Mouse (Mus musculus) hindbrain, embryonic 14.5 days (tissue): ENCODE measurements around the gene D430041D05Rik. TPM values are rescaled to one million over a fixed set of nuclear protein-coding genes. Genes with fewer than 3 reads are reported as not detected.

Experiments used
- ATAC-seq: fragments of 200-750 bp; cut with Nextera tagmentation; 2 replicates; pipeline ENCODE4 v1.8.0; 2017; ENCODE audit warnings: moderate number of reproducible peaks, mild to moderate bottlenecking, moderate TSS enrichment, moderate library complexity; ENCODE audit not compliant: low FRiP score
- DNase-seq: peaks from one replicate; pipeline ENCODE4 v3.0.0-alpha.2; 2015; ENCODE audit warnings: low spot score
- H3K27ac ChIP-seq: fragments of 300-500 bp; sonication (generic); 2 replicates; pipeline ENCODE4 v1.5.1; 2014; ENCODE audit warnings: mild to moderate bottlenecking, moderate library complexity
- H3K27me3 ChIP-seq: fragments of 300-500 bp; sonication (generic); 2 replicates; pipeline ENCODE4 v1.6.1; 2014; ENCODE audit warnings: mild to moderate bottlenecking, low read length, mixed read lengths; ENCODE audit not compliant: control insufficient read depth, insufficient read depth
- H3K36me3 ChIP-seq: fragments of 300-500 bp; sonication (generic); replicated peaks from 2 replicates; pipeline ENCODE4 v1.6.1; 2014; ENCODE audit not compliant: control insufficient read depth, insufficient read depth
- H3K4me1 ChIP-seq: fragments of 300-500 bp; sonication (generic); replicated peaks from 2 replicates; pipeline ENCODE4 v1.6.1; 2014; ENCODE audit warnings: antibody characterized with exemption, low read length, mixed read lengths; ENCODE audit not compliant: control insufficient read depth, insufficient read depth
- H3K4me2 ChIP-seq: fragments of 300-500 bp; sonication (generic); replicated peaks from 2 replicates; pipeline ENCODE4 v1.6.1; 2014; ENCODE audit warnings: mild to moderate bottlenecking, moderate library complexity
- H3K4me3 ChIP-seq: fragments of 300-500 bp; sonication (generic); replicated peaks from 2 replicates; pipeline ENCODE4 v1.5.1; 2014; ENCODE audit warnings: mild to moderate bottlenecking, low read length
- H3K9ac ChIP-seq: fragments of 300-500 bp; sonication (generic); 2 replicates; pipeline ENCODE4 v1.6.1; 2014
- H3K9me3 ChIP-seq: fragments of 300-500 bp; sonication (generic); 2 replicates; pipeline ENCODE4 v1.6.1; 2016; ENCODE audit warnings: low read length; ENCODE audit not compliant: control insufficient read depth
- WGBS: fragments of 180-500 bp; shearing (Covaris S2); extraction: QIAGEN DNeasy Blood & Tissue Kit; methylation state at CpG from one replicate; pipeline ENCODE4 v1.1.7; 2014; 5-methylcytosine and 5-hydroxymethylcytosine counted together
- polyA plus RNA-seq: library from polyadenylated mRNA; unstranded; fragments of >200 nt; fragmentation: Nextera tagmentation; extraction: Ambion mirVana; gene quantifications from 2 replicates; pipeline ENCODE4 v1.2.1, GENCODE M21; 2014

The D430041D05Rik gene
- polyA plus RNA-seq, 1 experiment from 2014 or later, result 13.4 TPM

GRCm38 (mm10) chr2:104371606-104372130 is 39.1 kb downstream of the D430041D05Rik start:
- WGBS, result 70% methylated on average over 6 of the region's 6 CpGs
- DNase-seq (no peak), ATAC-seq (no peak)
- Histone ChIP-seq H3K9me3 (no peaks in the 10 kb centered on the region), H3K4me3 (no peak overlapping the region), H3K4me2 (no peak overlapping the region), H3K36me3 (no peaks in the 10 kb centered on the region), H3K27ac (no peak overlapping the region), H3K27me3 (no peaks in the 10 kb centered on the region), H3K4me1 (peaks cover 18% of the 10 kb centered on the region), H3K9ac (no peak overlapping the region)

- Histone ChIP-seq H3K36me3 (no peaks in the 10 kb centered on the region), H3K27me3 (no peaks in the 10 kb centered on the region), H3K9ac (no peak overlapping the region), H3K4me3 (no peak overlapping the region), H3K27ac (peak overlapping the region; percentile 51; the same call in 1 of the 2 replicates), H3K4me1 (peaks cover 18% of the 10 kb centered on the region), H3K9me3 (no peaks in the 10 kb centered on the region), H3K4me2 (no peak overlapping the region)
- ATAC-seq, result peak; percentile 92
- peak; percentile 78 for DNase-seq
- WGBS, result 9% methylated on average over 6 of the region's 6 CpGs
These were observed 42.9 kb downstream of the D430041D05Rik start for GRCm38 (mm10) chr2:104367836-104368298.

GRCm38 (mm10) chr2:104367291-104367690 is 43.5 kb downstream of the D430041D05Rik start:
- DNase-seq, result no peak
- WGBS, result 54% methylated on average over 2 of the region's 2 CpGs
- Histone ChIP-seq H3K4me1 (peaks cover 18% of the 10 kb centered on the region), H3K36me3 (no peaks in the 10 kb centered on the region), H3K9me3 (no peaks in the 10 kb centered on the region), H3K9ac (no peak overlapping the region), H3K4me2 (no peak overlapping the region), H3K27me3 (no peaks in the 10 kb centered on the region), H3K27ac (peak overlapping the region; percentile 51; the same call in 1 of the 2 replicates), H3K4me3 (no peak overlapping the region)
- ATAC-seq, result no peak

DNA sequence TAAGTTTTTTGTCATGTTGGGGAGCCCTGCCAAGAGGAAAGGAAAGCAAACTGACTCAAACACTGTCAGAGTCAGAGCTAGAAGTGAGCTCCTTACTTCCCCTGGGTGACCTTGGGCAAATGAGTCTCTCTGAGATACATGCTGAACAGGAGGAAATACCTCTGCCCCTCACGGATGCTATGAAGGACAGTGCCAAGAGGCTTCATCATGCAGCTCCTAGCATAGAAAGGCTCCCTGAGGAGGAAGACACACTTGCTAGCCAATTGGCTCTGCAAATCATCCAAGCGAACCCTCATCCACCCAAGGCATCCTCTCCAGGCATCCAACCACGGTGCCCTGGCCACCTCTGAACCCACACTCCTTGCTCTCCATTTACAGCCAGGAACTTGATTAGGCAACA is 51.5 kb downstream of the D430041D05Rik start:
- WGBS, result 79% methylated on average over 3 of the region's 3 CpGs
- ATAC-seq (no peak), DNase-seq (no peak)
- Histone ChIP-seq H3K4me2 (no peak overlapping the region), H3K9ac (no peak overlapping the region), H3K4me1 (no peaks in the 10 kb centered on the region), H3K36me3 (no peaks in the 10 kb centered on the region), H3K4me3 (no peak overlapping the region), H3K9me3 (no peaks in the 10 kb centered on the region), H3K27ac (no peak overlapping the region), H3K27me3 (no peaks in the 10 kb centered on the region)

DNA sequence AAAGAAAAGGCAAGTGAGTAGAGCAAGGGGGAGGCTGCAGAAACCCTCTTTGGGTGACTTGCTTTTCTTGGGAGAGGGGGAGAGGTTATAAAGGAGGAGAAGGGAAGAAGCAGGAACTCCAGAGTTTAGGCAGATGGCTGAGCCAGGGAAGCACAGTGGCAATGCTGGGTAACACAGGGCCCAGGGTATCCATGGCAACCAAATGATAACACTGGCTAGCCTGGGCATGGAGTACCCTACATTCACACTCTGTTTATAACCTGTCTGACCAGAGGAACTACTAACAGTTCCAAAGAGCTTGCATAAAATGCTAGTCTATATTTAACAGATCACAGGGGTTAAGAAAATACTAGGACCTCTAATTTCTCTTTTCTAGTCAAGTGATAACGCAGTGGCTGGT is 51.9 kb downstream of the D430041D05Rik start:
- DNase-seq (no peak), ATAC-seq (no peak)
- WGBS, result 96% methylated on average over 1 of the region's 1 CpGs
- Histone ChIP-seq H3K4me3 (no peak overlapping the region), H3K27ac (no peak overlapping the region), H3K9ac (no peak overlapping the region), H3K27me3 (no peaks in the 10 kb centered on the region), H3K36me3 (no peaks in the 10 kb centered on the region), H3K4me1 (no peaks in the 10 kb centered on the region), H3K4me2 (no peak overlapping the region), H3K9me3 (no peaks in the 10 kb centered on the region)

DNA sequence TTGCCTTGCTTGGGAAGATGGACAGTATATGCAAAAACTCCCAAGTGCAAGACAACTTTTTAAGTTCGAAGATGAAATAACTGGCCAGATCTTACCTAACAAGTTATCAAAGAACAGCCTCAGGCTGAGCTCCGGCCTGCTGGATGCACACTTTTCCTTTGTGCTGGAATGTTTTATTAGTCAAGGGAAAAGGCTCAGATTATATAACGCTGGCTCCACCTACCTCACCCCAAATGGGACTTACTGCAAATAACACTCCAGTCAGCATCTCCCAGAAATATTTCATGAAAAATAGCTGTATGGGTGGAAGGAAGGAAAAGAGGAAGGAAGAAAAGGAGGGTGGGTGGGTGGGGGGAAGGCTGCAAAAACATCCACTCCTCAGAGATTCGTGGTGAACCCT is 54.3 kb downstream of the D430041D05Rik start:
- Histone ChIP-seq H3K4me3 (no peak overlapping the region), H3K27ac (no peak overlapping the region), H3K36me3 (no peaks in the 10 kb centered on the region), H3K4me1 (no peaks in the 10 kb centered on the region), H3K9me3 (no peaks in the 10 kb centered on the region), H3K27me3 (no peaks in the 10 kb centered on the region), H3K4me2 (no peak overlapping the region), H3K9ac (no peak overlapping the region)
- 84% methylated on average over 4 of the region's 4 CpGs for WGBS
- no peak for DNase-seq
- no peak for ATAC-seq

DNA sequence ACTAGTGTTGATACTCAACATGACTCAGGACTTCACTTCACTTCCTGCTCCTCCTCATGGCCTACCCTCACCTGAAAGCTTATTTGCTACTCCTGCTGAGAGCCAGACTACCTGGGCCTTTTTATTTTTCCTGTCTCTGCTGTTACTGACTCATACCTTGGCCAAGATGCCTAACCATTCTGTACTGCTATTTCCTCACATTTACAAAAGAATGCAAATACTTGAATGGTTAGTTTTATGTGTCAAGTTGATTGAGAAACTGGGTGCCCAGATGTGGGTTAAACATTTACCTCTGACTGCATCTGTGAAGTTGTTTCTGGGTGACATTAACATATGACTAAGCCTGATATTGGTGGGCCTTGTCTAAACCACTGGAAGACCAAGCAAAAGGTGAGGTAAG is 56.7 kb downstream of the D430041D05Rik start:
- no peaks in the 10 kb centered on the region for H3K27me3 ChIP-seq
- no peak for ATAC-seq
- no peak overlapping the region for H3K27ac ChIP-seq
- no peak overlapping the region for H3K9ac ChIP-seq
- H3K4me3 ChIP-seq, result no peak overlapping the region
- DNase-seq, result no peak
- H3K9me3 ChIP-seq, result no peaks in the 10 kb centered on the region
- no peaks in the 10 kb centered on the region for H3K4me1 ChIP-seq
- no peaks in the 10 kb centered on the region for H3K36me3 ChIP-seq
- no peak overlapping the region for H3K4me2 ChIP-seq

GRCm38 (mm10) chr2:104352204-104352493 is 58.7 kb downstream of the D430041D05Rik start:
- DNase-seq, result no peak
- no peak for ATAC-seq
- Histone ChIP-seq H3K4me3 (no peak overlapping the region), H3K9me3 (no peaks in the 10 kb centered on the region), H3K27ac (no peak overlapping the region), H3K9ac (no peak overlapping the region), H3K4me2 (no peak overlapping the region), H3K27me3 (no peaks in the 10 kb centered on the region), H3K4me1 (no peaks in the 10 kb centered on the region), H3K36me3 (no peaks in the 10 kb centered on the region)
- WGBS, result 81% methylated on average over 1 of the region's 1 CpGs

GRCm38 (mm10) chr2:104351415-104352203 is 59.2 kb downstream of the D430041D05Rik start:
- Histone ChIP-seq H3K4me1 (no peaks in the 10 kb centered on the region), H3K4me2 (no peak overlapping the region), H3K27ac (no peak overlapping the region), H3K9ac (no peak overlapping the region), H3K9me3 (no peaks in the 10 kb centered on the region), H3K36me3 (no peaks in the 10 kb centered on the region), H3K27me3 (no peaks in the 10 kb centered on the region), H3K4me3 (no peak overlapping the region)
- DNase-seq (no peak), ATAC-seq (no peak)
- WGBS, result 75% methylated on average over 13 of the region's 13 CpGs
